Mouse (Mus musculus) kidney, embryonic 16.5 days (tissue): ENCODE measurements around the gene Ascc2. TPM values are rescaled to one million over a fixed set of nuclear protein-coding genes. Genes with fewer than 3 reads are reported as not detected.
"Not testable (repeated sequence)": the region's sequence is repeated elsewhere in the genome, so short reads cannot be mapped to it uniquely, and the experiment has no call there.

Source experiments
- ATAC-seq: fragments of 200-750 bp; cut with Nextera tagmentation; 2 replicates; pipeline ENCODE4 v1.8.0; 2017; ENCODE audit warnings: moderate TSS enrichment; ENCODE audit not compliant: low FRiP score, low TSS enrichment
- H3K27ac ChIP-seq: fragments of 300-500 bp; sonication (generic); 2 replicates; pipeline ENCODE4 v1.5.1; 2014; ENCODE audit warnings: low read length
- H3K27me3 ChIP-seq: fragments of 300-500 bp; sonication (generic); 2 replicates; pipeline ENCODE4 v1.6.1; 2014; ENCODE audit warnings: low read length, control low read depth, mixed read lengths; ENCODE audit not compliant: insufficient read depth
- H3K36me3 ChIP-seq: fragments of 300-500 bp; sonication (generic); 2 replicates; pipeline ENCODE4 v1.6.1; 2014; ENCODE audit warnings: low read length, control low read depth, mixed read lengths; ENCODE audit not compliant: insufficient read depth
- H3K4me1 ChIP-seq: fragments of 300-500 bp; sonication (generic); 2 replicates; pipeline ENCODE4 v1.6.1; 2014; ENCODE audit warnings: low read length, control low read depth, mixed read lengths; ENCODE audit not compliant: insufficient read depth
- H3K4me2 ChIP-seq: fragments of 300-500 bp; sonication (generic); replicated peaks from 2 replicates; pipeline ENCODE4 v1.6.1; 2014; ENCODE audit warnings: low read depth, low read length
- H3K4me3 ChIP-seq: fragments of 300-500 bp; sonication (generic); 2 replicates; pipeline ENCODE4 v1.5.1; 2014; ENCODE audit warnings: mild to moderate bottlenecking, low read length
- H3K9ac ChIP-seq: fragments of 300-500 bp; sonication (generic); replicated peaks from 2 replicates; pipeline ENCODE4 v1.6.1; 2014; ENCODE audit warnings: low read length
- H3K9me3 ChIP-seq: fragments of 300-500 bp; sonication (generic); 2 replicates; pipeline ENCODE4 v1.6.1; 2016; ENCODE audit warnings: low read length, control low read depth
- WGBS: fragments of 180-500 bp; shearing (Covaris S2); extraction: QIAGEN DNeasy Blood & Tissue Kit; methylation state at CpG from one replicate; pipeline ENCODE4 v1.1.7; 2014; 5-methylcytosine and 5-hydroxymethylcytosine counted together
- polyA plus RNA-seq: library from polyadenylated mRNA; unstranded; fragments of >200 nt; fragmentation: Nextera tagmentation; extraction: Ambion mirVana; gene quantifications from 2 replicates; pipeline ENCODE4 v1.2.1, GENCODE M21; 2015

Gene Ascc2
- polyA plus RNA-seq, 1 experiment from 2014 or later: 33.4 TPM

GRCm38 (mm10) chr11:4690353-4690752 lies 52.8 kb downstream of the Ascc2 start:
- no peak overlapping the region for H3K27ac ChIP-seq
- no peak for ATAC-seq
- H3K9me3 ChIP-seq: peaks cover 10% of the 10 kb centered on the region
- H3K4me3 ChIP-seq: no peak overlapping the region
- H3K4me2 ChIP-seq: no peak overlapping the region
- no peaks in the 10 kb centered on the region for H3K36me3 ChIP-seq
- H3K9ac ChIP-seq: no peak overlapping the region
- H3K4me1 ChIP-seq: no peaks in the 10 kb centered on the region
- H3K27me3 ChIP-seq: no peaks in the 10 kb centered on the region
- WGBS: 75% methylated on average over 7 of the region's 7 CpGs

DNA sequence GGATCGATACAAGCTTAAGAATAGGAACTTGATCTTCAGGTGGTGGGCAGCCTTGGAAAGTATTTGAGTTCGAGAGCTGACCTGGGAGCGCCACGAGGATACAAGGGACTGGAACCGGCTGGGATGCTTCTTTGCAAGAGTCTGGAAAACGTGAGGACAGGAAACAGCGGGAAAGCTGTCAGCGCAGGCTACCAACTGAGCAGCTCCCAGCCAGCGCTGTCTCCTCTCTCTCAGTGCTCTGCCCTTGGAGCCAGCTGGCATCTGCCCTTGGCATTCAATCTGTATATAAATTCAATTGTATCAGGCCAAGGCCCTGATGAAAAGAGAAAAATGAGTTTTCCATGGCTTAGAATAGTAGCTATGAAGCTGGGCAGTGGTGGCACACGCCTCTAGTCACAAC lies 53.7 kb downstream of the Ascc2 start:
- no peaks in the 10 kb centered on the region for H3K4me1 ChIP-seq
- no peak overlapping the region for H3K4me3 ChIP-seq
- 67% methylated on average over 10 of the region's 10 CpGs for WGBS
- H3K4me2 ChIP-seq: no peak overlapping the region
- no peak for ATAC-seq
- no peaks in the 10 kb centered on the region for H3K27me3 ChIP-seq
- no peaks in the 10 kb centered on the region for H3K36me3 ChIP-seq
- H3K27ac ChIP-seq: no peak overlapping the region
- no peak overlapping the region for H3K9ac ChIP-seq
- peaks cover 10% of the 10 kb centered on the region for H3K9me3 ChIP-seq

DNA sequence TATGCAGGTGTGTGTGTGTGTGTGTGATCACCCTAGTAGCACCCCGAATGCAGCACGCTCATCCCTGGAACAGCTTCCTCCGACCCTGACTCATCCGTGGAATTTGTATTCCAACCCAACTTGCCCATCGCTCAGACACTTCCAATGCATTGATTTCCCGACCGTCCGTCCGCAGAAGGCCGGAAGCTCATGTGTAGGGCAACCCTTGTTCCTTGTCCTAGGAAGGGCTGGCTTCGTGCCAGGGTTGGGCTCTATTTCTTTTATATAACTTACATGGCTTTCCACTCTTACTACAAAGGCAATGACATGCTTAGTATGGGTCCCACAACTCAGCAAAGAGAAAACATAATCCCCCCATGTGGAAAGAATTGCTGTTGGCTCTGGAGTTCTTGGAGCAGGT lies 54.6 kb downstream of the Ascc2 start:
- Histone ChIP-seq H3K9ac (no peak overlapping the region), H3K27me3 (no peaks in the 10 kb centered on the region), H3K4me2 (no peak overlapping the region), H3K36me3 (no peaks in the 10 kb centered on the region), H3K4me1 (no peaks in the 10 kb centered on the region), H3K27ac (no peak overlapping the region), H3K4me3 (no peak overlapping the region), H3K9me3 (peaks cover 10% of the 10 kb centered on the region)
- no peak for ATAC-seq
- 91% methylated on average over 11 of the region's 11 CpGs for WGBS

DNA sequence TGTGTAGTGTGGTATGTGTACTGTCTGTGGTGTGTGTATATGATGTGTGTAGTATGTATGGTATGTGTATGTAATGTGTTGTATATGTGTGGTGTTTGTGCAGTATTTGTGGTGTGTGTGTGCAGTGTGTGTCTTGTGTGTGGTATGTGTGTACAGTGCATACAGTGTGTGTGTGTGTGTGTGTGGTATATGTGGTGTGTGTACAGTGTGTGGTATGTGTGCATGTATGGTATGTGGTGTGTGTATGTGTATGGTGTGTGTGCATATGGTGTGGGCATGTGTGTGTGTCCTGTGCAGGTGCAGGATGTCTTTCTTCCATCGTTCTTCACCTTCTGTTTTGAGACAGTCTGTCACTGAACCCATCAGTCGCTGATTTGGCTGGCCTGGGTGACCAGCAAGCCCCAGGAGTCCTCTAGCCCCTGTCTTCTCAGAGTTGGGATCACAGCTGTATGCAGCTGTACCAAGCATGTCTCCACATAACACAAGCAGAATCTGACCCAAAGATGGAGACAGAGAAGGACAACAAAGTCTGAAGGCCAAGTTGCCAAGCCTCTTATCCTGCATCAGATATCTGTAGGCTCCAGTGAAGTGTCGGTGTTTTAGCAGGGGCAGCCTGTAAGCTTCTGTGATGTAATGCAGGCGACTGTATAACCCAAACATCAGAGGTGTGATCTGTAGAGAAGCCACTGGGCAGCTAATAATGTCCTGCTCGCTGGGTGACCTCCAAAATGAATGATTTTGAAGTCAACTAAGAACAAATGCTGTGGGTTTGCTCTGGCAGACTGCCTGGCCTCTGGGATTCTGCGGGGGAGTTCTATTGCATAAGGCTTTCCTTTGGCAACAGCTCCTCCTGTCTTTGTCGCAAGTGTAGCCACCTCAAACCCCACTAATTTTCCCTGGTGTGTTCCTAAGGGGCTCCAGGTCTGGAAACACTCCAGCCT lies 59.8 kb downstream of the Ascc2 start:
- peaks cover 10% of the 10 kb centered on the region for H3K9me3 ChIP-seq
- H3K4me1 ChIP-seq: no peaks in the 10 kb centered on the region
- H3K4me3 ChIP-seq: no peak overlapping the region
- 38% methylated on average over 7 of the region's 7 CpGs for WGBS
- H3K4me2 ChIP-seq: no peak overlapping the region
- H3K27me3 ChIP-seq: no peaks in the 10 kb centered on the region
- ATAC-seq: peak; percentile 54
- no peak overlapping the region for H3K27ac ChIP-seq
- H3K9ac ChIP-seq: no peak overlapping the region
- peaks cover 13% of the 10 kb centered on the region for H3K36me3 ChIP-seq

GRCm38 (mm10) chr11:4700726-4701125 lies 63.2 kb downstream of the Ascc2 start:
- 78% methylated on average over 8 of the region's 8 CpGs for WGBS
- ATAC-seq: no peak
- H3K27me3 ChIP-seq: no peaks in the 10 kb centered on the region

DNA sequence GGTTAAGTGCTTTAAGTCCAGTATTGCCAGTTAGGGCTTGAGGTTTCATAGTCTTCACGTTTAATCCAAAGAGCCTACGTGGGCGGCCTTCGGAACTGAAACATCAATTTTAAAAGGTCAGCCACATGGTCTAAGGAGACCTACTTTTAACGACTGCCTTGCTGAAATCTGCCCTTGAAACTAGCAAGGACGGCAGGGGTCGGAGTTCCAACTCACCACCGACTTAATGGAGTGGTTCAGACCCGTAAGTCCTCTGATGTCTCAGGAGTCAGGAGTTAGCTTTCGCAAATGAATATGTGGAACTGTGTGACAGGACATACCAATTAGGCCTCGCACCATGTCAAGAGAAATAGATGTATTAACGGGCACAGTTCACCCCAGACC lies 66.1 kb downstream of the Ascc2 start:
- H3K9ac ChIP-seq: peak overlapping the region; percentile 98
- H3K4me1 ChIP-seq: peaks cover 18% of the 10 kb centered on the region
- H3K9me3 ChIP-seq: no peaks in the 10 kb centered on the region
- H3K27me3 ChIP-seq: no peaks in the 10 kb centered on the region
- peak overlapping the region; percentile 86 for H3K4me2 ChIP-seq
- ATAC-seq: peak; percentile 14
- WGBS: 4% methylated on average over 12 of the region's 12 CpGs
- H3K4me3 ChIP-seq: peak overlapping the region; percentile 96
- H3K27ac ChIP-seq: peak overlapping the region; percentile 84
- peaks cover 16% of the 10 kb centered on the region for H3K36me3 ChIP-seq

More at GRCm38 (mm10) chr11:4700726-4701125, 63.2 kb downstream of the Ascc2 start:
- peaks cover 15% of the 10 kb centered on the region for H3K4me1 ChIP-seq
- no peak overlapping the region for H3K4me3 ChIP-seq
- H3K36me3 ChIP-seq: peaks cover 16% of the 10 kb centered on the region
- no peak overlapping the region for H3K9ac ChIP-seq
- H3K4me2 ChIP-seq: no peak overlapping the region
- H3K9me3 ChIP-seq: no peaks in the 10 kb centered on the region
- no peak overlapping the region for H3K27ac ChIP-seq

DNA sequence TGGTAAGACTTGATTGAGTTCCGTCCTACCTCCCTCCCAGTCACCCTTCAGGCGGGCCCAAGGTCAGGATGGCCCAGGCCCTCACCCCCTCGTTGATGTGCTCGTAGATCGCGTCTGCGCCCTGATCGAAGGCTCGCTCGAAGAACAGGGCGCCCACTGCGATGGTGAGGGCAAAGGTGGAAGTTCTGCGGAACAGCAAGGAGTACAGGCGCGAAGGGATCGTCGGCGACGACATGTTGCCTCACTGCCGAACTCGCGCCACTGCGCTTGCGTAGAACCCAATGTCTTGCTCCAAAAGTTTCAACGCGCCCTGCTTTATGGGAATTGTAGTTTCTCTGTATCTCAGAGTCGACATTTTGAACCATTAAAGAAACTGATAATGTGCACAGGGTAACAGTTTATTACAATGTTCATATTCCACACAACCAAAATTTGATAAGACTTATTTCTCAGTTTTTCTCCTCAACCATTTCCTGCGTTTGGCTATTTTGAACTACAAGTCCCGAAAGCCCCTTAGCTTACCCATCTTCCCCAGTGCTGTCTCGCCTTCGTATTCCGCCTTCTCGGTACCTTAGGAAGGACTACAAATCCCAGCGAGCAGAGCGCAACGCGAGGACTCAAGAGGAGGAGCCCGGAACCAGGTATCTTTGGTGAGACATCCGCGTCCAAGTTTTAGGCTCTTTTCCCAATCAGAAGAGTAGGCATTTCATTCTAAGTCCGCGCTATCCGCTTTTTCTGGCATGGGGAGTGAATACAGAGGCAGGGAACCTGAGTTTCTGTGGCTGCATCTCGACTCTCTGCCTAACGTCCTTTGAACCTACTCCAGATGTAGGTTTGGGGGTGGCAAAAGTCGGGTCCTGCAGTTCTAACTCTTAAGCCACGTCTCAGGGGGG lies 66.8 kb downstream of the Ascc2 start, which contains the start of the genes Uqcr10 and Zmat5:
Uqcr10 (minus strand) TSS at position 271 of the 893 bp plus-strand sequence.
Zmat5 (plus strand) TSS at position 607 of the 893 bp plus-strand sequence.
- no peaks in the 10 kb centered on the region for H3K9me3 ChIP-seq
- H3K27ac ChIP-seq: peak within 1 kb of the TSS; percentile 84
- H3K4me2 ChIP-seq: peak within 1 kb of the TSS; percentile 86
- WGBS: under 1% methylated on average over 47 of the region's 47 CpGs
- peaks cover 16% of the 10 kb centered on the region for H3K36me3 ChIP-seq
- ATAC-seq: peak; percentile 99
- peaks cover 18% of the 10 kb centered on the region for H3K4me1 ChIP-seq
- peak within 1 kb of the TSS; percentile 96 for H3K4me3 ChIP-seq
- H3K27me3 ChIP-seq: no peaks in the 10 kb centered on the region
- peak within 1 kb of the TSS; percentile 98 for H3K9ac ChIP-seq

DNA sequence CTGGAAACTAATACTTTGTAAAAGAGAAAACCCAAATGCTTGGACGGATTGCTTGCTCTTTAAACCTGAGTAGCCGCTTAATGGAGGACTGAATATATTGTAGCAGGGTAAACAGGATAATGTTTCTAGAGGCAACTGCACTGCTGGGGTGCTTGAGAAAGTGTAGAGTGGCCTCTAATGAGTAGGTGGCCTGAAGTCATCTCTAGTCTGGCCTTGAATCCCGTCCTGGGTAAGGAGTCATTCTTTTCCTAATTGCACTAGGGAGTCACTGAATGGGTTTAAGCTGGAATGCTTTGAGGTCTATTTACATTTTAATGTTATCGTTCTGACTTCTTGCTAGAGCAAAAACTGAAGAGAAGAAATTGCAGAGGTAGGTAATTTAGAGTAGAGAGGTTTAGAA lies 67.6 kb downstream of the Ascc2 start:
- WGBS: 5% methylated on average over 4 of the region's 4 CpGs
- Histone ChIP-seq H3K4me1 (peaks cover 18% of the 10 kb centered on the region), H3K9ac (peak overlapping the region; percentile 98), H3K9me3 (no peaks in the 10 kb centered on the region), H3K27me3 (no peaks in the 10 kb centered on the region), H3K36me3 (peaks cover 16% of the 10 kb centered on the region), H3K4me3 (peak overlapping the region; percentile 96), H3K27ac (peak overlapping the region; percentile 72), H3K4me2 (peak overlapping the region; percentile 86)
- no peak for ATAC-seq

DNA sequence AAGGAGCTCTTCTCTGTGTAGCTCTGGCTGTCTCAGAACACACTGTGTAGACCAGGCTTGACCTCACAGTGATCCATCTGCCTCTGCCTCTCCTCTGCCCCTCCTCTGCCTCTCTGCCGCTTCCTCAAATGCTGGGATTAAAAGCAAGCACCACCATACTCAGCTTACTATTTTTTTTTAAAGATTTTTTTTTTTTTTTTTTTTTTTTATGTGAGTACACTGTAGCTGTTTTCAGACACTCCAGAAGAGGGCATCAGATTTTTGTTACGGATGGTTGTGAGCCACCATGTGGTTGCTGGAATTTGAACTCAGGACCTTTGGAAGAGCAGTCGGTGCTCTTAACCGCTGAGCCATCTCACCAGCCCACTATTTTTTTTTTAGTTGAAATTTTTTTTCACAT lies 72.6 kb downstream of the Ascc2 start:
- H3K27me3 ChIP-seq, H3K36me3 ChIP-seq, H3K4me1 ChIP-seq, ATAC-seq, H3K9me3 ChIP-seq, H3K4me2 ChIP-seq, H3K9ac ChIP-seq, H3K27ac ChIP-seq, H3K4me3 ChIP-seq: not testable (repeated sequence)
- 83% methylated on average over 4 of the region's 4 CpGs for WGBS
